Mouse (Mus musculus) liver, embryonic 16.5 days (tissue): ENCODE measurements around the gene Tek. TPM values are rescaled to one million over a fixed set of nuclear protein-coding genes. Genes with fewer than 3 reads are reported as not detected.
A peak's percentile ranks its signal among the peaks of the same experiment; 100 is the strongest.

Experiments
- ATAC-seq: fragments of 200-750 bp; cut with Nextera tagmentation; 2 replicates; pipeline ENCODE4 v1.8.0; 2017; ENCODE audit warnings: low read depth, mild to moderate bottlenecking, moderate number of reproducible peaks, moderate library complexity
- H3K27ac ChIP-seq: fragments of 300-500 bp; sonication (generic); 2 replicates; pipeline ENCODE4 v1.5.1; 2014; ENCODE audit warnings: mild to moderate bottlenecking, low read length
- H3K27me3 ChIP-seq: fragments of 300-500 bp; sonication (generic); 2 replicates; pipeline ENCODE4 v1.6.1; 2014; ENCODE audit warnings: low read depth, low read length, mixed read lengths; ENCODE audit not compliant: control insufficient read depth, insufficient read depth
- H3K36me3 ChIP-seq: fragments of 300-500 bp; sonication (generic); 2 replicates; pipeline ENCODE4 v1.6.1; 2014; ENCODE audit warnings: mild to moderate bottlenecking; ENCODE audit not compliant: control insufficient read depth, insufficient read depth
- H3K4me1 ChIP-seq: fragments of 300-500 bp; sonication (generic); 2 replicates; pipeline ENCODE4 v1.6.1; 2014; ENCODE audit warnings: low read depth, low read length, mixed read lengths; ENCODE audit not compliant: control insufficient read depth
- H3K4me2 ChIP-seq: fragments of 300-500 bp; sonication (generic); 2 replicates; pipeline ENCODE4 v1.6.1; 2014; ENCODE audit warnings: low read depth, low read length, mixed read lengths
- H3K4me3 ChIP-seq: fragments of 300-500 bp; sonication (generic); 2 replicates; pipeline ENCODE4 v1.5.1; 2014; ENCODE audit warnings: low read depth, mild to moderate bottlenecking, low read length
- H3K9ac ChIP-seq: fragments of 300-500 bp; sonication (generic); 2 replicates; pipeline ENCODE4 v1.6.1; 2014; ENCODE audit warnings: low read depth, low read length
- H3K9me3 ChIP-seq: fragments of 300-500 bp; sonication (generic); replicated peaks from 2 replicates; pipeline ENCODE4 v1.6.1; 2016; ENCODE audit warnings: low read length; ENCODE audit not compliant: control insufficient read depth
- WGBS: fragments of 180-500 bp; shearing (Covaris S2); extraction: QIAGEN DNeasy Blood & Tissue Kit; methylation state at CpG from one replicate; pipeline ENCODE4 v1.1.7; 2014; ENCODE audit not compliant: insufficient replicate concordance; 5-methylcytosine and 5-hydroxymethylcytosine counted together
- polyA plus RNA-seq: library from polyadenylated mRNA; unstranded; fragments of >200 nt; fragmentation: Nextera tagmentation; extraction: Ambion mirVana; gene quantifications from 2 replicates; pipeline ENCODE4 v1.2.1, GENCODE M21; 2015

Gene Tek
- polyA plus RNA-seq, 1 experiment from 2014 or later, result 5.1 TPM

GRCm38 (mm10) chr4:94725799-94726198 lies 13.3 kb upstream of the Tek start:
- Histone ChIP-seq H3K27me3 (no peaks in the 10 kb centered on the region), H3K36me3 (no peaks in the 10 kb centered on the region), H3K4me1 (no peaks in the 10 kb centered on the region), H3K27ac (no peak overlapping the region), H3K4me3 (no peak overlapping the region), H3K4me2 (no peak overlapping the region), H3K9ac (no peak overlapping the region), H3K9me3 (no peaks in the 10 kb centered on the region)
- ATAC-seq, result no peak
- WGBS, result 41% methylated on average over 4 of the region's 4 CpGs

GRCm38 (mm10) chr4:94732721-94733120 lies 6.4 kb upstream of the Tek start:
- H3K9ac ChIP-seq, result no peak overlapping the region
- H3K4me1 ChIP-seq, result no peaks in the 10 kb centered on the region
- no peaks in the 10 kb centered on the region for H3K27me3 ChIP-seq
- H3K9me3 ChIP-seq, result no peaks in the 10 kb centered on the region
- no peak overlapping the region for H3K4me2 ChIP-seq
- no peak for ATAC-seq
- H3K27ac ChIP-seq, result no peak overlapping the region
- no peaks in the 10 kb centered on the region for H3K36me3 ChIP-seq
- H3K4me3 ChIP-seq, result no peak overlapping the region

- H3K4me3 ChIP-seq, result no peak overlapping the region
- WGBS, result 24% methylated on average over 5 of the region's 5 CpGs
- no peak overlapping the region for H3K9ac ChIP-seq
- no peak overlapping the region for H3K4me2 ChIP-seq
- H3K9me3 ChIP-seq, result no peaks in the 10 kb centered on the region
- no peak for ATAC-seq
- no peaks in the 10 kb centered on the region for H3K27me3 ChIP-seq
- no peaks in the 10 kb centered on the region for H3K4me1 ChIP-seq
- H3K27ac ChIP-seq, result no peak overlapping the region
- H3K36me3 ChIP-seq, result no peaks in the 10 kb centered on the region
Observed at GRCm38 (mm10) chr4:94737326-94738295, 1.5 kb upstream of the Tek start.

- Histone ChIP-seq H3K36me3 (no peaks in the 10 kb centered on the region), H3K9ac (no peak overlapping the region), H3K9me3 (no peaks in the 10 kb centered on the region), H3K4me1 (no peaks in the 10 kb centered on the region), H3K4me3 (no peak overlapping the region), H3K27ac (no peak overlapping the region), H3K27me3 (no peaks in the 10 kb centered on the region), H3K4me2 (no peak overlapping the region)
- ATAC-seq, result no peak
- WGBS, result 28% methylated on average over 1 of the region's 1 CpGs
Observed at GRCm38 (mm10) chr4:94741824-94742223, 2.7 kb downstream of the Tek start.

GRCm38 (mm10) chr4:94745749-94746148 lies 6.7 kb downstream of the Tek start:
- H3K4me2 ChIP-seq, result no peak overlapping the region
- H3K36me3 ChIP-seq, result no peaks in the 10 kb centered on the region
- H3K9ac ChIP-seq, result no peak overlapping the region
- no peak for ATAC-seq
- H3K27me3 ChIP-seq, result no peaks in the 10 kb centered on the region
- no peak overlapping the region for H3K4me3 ChIP-seq
- H3K27ac ChIP-seq, result no peak overlapping the region
- no peaks in the 10 kb centered on the region for H3K9me3 ChIP-seq
- no peaks in the 10 kb centered on the region for H3K4me1 ChIP-seq
- WGBS, result 63% methylated on average over 3 of the region's 3 CpGs

- Histone ChIP-seq H3K4me2 (no peak overlapping the region), H3K4me3 (no peak overlapping the region), H3K27ac (no peak overlapping the region), H3K9ac (no peak overlapping the region), H3K4me1 (no peaks in the 10 kb centered on the region), H3K9me3 (no peaks in the 10 kb centered on the region), H3K27me3 (no peaks in the 10 kb centered on the region), H3K36me3 (no peaks in the 10 kb centered on the region)
- 22% methylated on average over 7 of the region's 7 CpGs for WGBS
- peak; percentile 64 for ATAC-seq
Observed at GRCm38 (mm10) chr4:94746387-94746811, 7.3 kb downstream of the Tek start.

GRCm38 (mm10) chr4:94747338-94747737 lies 8.2 kb downstream of the Tek start:
- Histone ChIP-seq H3K9me3 (no peaks in the 10 kb centered on the region), H3K4me3 (no peak overlapping the region), H3K4me1 (no peaks in the 10 kb centered on the region), H3K36me3 (no peaks in the 10 kb centered on the region), H3K27ac (no peak overlapping the region), H3K27me3 (no peaks in the 10 kb centered on the region), H3K9ac (no peak overlapping the region), H3K4me2 (no peak overlapping the region)
- WGBS, result 71% methylated on average over 3 of the region's 3 CpGs
- no peak for ATAC-seq

GRCm38 (mm10) chr4:94752512-94752911 lies 13.4 kb downstream of the Tek start:
- Histone ChIP-seq H3K9ac (no peak overlapping the region), H3K36me3 (no peaks in the 10 kb centered on the region), H3K27me3 (no peaks in the 10 kb centered on the region), H3K27ac (no peak overlapping the region), H3K9me3 (no peaks in the 10 kb centered on the region), H3K4me3 (no peak overlapping the region), H3K4me2 (no peak overlapping the region), H3K4me1 (no peaks in the 10 kb centered on the region)
- WGBS, result 62% methylated on average over 9 of the region's 9 CpGs
- ATAC-seq, result no peak

- Histone ChIP-seq H3K4me2 (no peak overlapping the region), H3K4me1 (no peaks in the 10 kb centered on the region), H3K27me3 (no peaks in the 10 kb centered on the region), H3K4me3 (no peak overlapping the region), H3K9me3 (no peaks in the 10 kb centered on the region), H3K27ac (no peak overlapping the region), H3K36me3 (no peaks in the 10 kb centered on the region), H3K9ac (no peak overlapping the region)
- ATAC-seq, result no peak
Observed at GRCm38 (mm10) chr4:94765217-94765616, 26.1 kb downstream of the Tek start.
